Mouse (Mus musculus) c-Kit-positive CD71-negative TER-119-negative erythroid progenitor cells, embryonic 14.5 days (primary cell): ENCODE measurements around the gene Actl7a.

ENCODE experiments used
- DNase-seq: peaks from one replicate; pipeline ENCODE4 v3.0.0-alpha.2; 2013; ENCODE audit warnings: low read depth

The Actl7a gene

DNA sequence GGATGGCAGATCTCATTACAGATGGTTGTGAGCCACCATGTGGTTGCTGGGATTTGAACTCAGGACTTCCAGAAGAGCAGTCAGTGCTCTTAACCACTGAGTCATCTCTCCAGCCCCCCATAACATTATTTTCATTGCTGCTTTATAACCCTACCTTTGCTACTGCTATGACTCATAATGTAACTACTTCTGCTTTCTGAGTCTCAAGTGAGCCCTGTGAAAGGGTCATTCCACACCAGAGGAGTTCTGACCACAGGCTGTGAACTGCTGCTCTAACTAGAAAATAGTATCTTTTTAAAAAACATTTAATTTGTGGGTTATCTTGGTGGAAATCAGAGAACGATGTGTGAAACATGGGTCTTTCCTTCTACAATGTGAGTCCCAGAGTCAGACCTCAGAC, 14.5 kb downstream of the Actl7a start:
- no peak for DNase-seq

DNA sequence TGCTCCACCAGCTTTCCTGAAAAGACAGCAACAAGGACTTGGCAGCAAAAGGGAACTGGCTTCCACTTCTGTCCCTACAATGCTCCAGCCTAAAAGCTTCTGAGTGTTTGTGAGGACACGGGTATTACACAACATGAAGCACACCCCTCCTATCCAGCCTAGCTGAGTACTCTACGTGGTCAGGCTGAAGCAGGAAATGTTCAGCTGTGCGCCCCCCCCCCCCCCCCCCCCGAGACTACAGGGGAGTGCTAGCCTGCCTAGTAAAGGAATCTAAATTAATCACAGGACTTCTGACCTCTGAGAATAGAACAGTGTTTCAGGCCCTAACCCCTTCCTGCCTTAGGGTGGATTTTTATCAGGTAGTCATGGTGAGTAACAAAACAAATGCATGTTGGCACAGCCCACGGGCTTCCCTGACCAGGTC, 24.7 kb downstream of the Actl7a start:
- DNase-seq = no peak

DNA sequence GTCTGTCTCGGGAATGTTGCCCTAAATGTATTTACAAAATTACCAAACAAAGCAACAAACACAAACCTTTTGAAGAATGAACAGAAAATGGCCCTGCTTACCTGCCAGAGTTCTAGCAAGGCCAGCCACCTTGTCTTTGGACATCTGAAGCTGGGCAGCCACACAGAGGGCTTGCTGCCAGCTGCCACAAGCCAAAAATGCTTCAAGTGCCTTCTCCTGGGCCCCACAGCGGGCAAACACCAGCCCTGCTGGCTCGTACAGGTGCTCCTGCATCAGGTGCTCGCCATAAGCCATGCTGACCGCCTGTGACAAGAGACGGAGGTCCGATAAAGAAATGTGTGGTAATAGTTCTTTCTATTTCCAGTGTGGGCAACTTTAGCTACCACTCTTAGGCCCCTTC, 25.7 kb downstream of the Actl7a start:
- no peak for DNase-seq

DNA sequence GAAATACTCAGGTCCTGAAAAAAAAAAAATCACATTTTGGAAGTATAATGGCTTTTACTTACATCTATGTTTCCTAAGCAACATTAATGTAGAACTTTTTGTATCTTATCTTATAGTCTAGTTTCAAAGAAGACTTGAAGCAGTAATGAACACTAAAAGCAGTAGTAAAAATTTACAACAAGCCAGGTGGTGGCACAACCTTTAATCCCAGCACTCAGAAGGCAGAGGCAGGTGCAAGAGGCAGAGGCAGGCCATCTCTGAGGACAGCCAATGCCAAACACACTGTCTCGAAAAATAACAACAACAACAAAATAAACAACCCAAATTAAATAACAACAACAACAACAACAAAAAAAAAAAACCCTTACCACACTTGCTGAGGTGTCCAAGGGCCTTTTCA, 27.9 kb downstream of the Actl7a start:
- DNase-seq = no peak

DNA sequence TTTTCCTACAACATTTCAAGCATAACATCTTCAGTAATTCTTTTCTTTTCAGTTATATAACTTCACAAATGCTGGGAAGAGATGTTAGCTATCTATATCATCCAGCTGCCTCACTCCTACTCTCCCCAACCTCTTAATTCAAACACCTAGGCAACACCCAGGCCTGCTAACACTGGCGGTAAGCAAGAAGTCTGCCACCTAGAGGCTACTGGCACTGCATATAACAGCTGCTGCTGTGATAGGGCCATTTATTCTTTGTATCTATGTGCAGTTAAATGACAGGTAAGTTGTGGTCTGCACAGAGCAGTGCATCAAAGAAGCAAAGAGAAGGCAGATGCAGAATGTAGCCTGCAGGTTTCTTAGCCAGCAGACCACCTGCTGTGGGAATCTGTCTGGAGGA, 48.2 kb downstream of the Actl7a start:
- DNase-seq = no peak
